Mouse (Mus musculus) inflammation-experienced regulatory T-cells, adult 6 months (primary cell): ENCODE measurements around the gene Ano5. TPM values are rescaled to one million over a fixed set of nuclear protein-coding genes. Genes with fewer than 3 reads are reported as not detected.

Experiments
- ATAC-seq: one replicate; pipeline ENCODE4 v1.8.0; 2017
- polyA plus RNA-seq, 3 experiments: library from polyadenylated mRNA; unstranded; fragments of 100-300 nt; shearing (Covaris generic); gene quantifications; one replicate each; pipeline ENCODE4 v1.2.1; 2017

Gene Ano5
- polyA plus RNA-seq, 3 experiments from 2014 or later = 0.04 TPM; not detected in 2

DNA sequence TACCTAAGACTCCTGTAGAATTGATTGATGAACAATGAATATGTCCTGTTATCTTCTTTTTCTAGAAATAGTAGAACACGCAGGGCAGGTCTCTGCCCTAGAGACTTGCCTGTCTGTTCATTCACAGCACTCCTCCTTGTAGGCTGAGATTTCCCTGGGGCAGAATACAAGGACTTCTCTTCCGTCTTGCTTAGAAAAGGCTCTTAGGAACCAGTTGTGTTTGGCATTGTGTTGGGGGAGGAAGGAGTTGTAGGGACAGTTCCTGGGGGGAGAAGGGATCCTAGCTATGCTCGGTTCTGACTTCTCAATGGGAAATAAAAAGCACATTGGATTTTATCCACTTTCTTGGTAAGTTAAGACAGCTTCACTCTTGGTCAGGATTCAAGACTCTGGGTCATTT, 118.4 kb downstream of the Ano5 start:
- ATAC-seq = no peak

DNA sequence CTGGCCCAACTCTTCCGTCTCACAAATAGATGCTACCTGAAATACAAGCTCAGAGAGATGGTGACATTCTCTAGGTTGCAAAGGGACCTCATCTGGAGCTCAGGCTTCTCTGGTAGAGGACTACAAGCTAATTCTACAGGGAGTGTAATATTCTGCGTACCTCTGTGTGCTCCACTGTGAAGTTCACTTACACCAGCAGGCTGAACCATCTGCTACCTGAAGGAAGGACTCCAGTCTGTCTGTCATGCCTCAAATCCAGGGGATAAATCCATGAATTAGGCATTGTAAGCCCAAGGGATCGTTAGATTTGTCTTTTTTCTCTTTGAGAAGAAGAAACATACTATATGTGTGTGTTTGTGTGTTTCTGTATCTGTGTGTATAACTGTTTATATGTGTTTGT, 120.3 kb downstream of the Ano5 start:
- ATAC-seq = no peak

DNA sequence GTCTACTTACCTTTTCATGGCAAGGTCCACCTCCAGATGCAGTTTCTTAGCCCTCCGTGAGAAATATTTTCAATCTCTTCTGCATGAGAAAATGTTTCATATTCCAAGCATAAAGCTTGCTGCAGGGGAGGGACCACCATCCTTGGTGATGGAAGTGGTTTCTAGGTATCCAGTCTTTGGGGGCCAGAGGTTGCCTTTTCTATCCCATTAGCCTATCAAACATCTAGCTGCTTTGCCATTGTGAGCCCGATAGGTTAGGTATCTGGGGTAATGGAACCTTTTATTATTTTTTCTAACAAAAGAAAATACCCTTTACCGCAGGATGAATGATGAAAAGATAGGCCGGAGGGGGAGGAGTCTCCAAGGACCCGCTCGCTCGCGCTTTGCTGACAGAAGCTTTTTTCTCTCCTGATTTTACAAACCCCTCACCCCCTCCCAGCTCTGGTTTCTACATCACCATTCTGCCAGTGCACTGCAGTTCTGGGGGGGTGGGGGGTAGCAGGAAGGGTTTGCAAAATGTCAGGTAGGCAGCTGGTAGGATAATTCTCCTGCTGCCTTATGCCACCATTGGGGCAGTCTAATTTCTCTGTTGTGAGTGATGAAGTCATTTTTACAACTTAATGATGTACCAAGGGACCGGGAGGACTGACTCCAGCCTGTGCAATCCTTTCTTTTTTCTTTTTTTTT, 121.9 kb downstream of the Ano5 start:
- ATAC-seq = no peak

DNA sequence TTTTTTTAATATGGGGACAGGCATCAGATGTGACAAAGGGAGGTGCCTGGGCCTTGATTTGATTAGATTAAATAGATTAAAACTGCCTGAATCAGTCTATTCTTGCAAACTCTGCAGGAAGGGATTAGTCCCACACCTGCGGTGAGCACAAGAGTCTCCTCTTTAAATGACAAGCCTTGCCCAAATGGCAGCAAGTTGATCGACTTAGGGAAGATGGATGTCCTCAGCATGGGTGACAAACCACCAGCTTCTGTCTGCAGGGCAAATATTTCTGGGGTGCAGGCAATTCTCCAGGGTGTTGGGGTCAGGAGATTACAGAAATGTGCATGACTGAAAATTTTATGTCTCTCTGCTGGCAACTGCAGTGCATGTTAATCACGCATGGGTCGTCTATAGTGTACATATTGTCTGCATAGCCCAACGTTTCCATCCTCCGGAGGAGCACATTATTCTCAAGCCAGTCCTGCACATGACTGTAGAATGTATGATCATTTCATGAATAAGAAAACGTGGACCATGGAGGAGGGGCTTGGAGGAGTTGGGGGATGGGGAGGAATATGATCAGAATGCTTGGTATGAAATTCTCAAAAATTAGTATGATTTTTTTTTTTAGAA, 122.5 kb downstream of the Ano5 start:
- ATAC-seq = no peak

Other genes with a start within 250 kb of the Ano5 start
- gene Slc17a6, start 111.0 kb downstream of the Ano5 start, polyA plus RNA-seq = not detected